8 mouse cellular contexts compared by ENCODE assay signal in genomic region chr16:39302902-39303361, GRCm38 (mm10).
DNase-seq lines count a peak whose midpoint lies in the region; ATAC-seq lines count a peak whose summit lies in the region.
"Had no signal": no experiment of that assay in that cellular context is flagged by ENCODE, and none has a peak within 500 bp of the region (broad histone marks: within the 10 kb centered on the region; RNA-seq: fewer than 3 reads in every experiment).

No protein-coding gene starts in this region.

- H3K4me1 ChIP-seq in embryonic facial prominence, embryonic 13.5 days, result peaks cover 5% of the 10 kb centered on the region

- H3K9me3 ChIP-seq in embryonic facial prominence, embryonic 13.5 days, result no peaks in the 10 kb centered on the region

- H3K27me3 ChIP-seq in embryonic facial prominence, embryonic 13.5 days, result no peaks in the 10 kb centered on the region

- intact Hi-C loops in left cerebral cortex, postnatal 14 days (cut with DNase I), result no loop called here

- H3K4me2 ChIP-seq in embryonic facial prominence, embryonic 13.5 days, result no peak overlapping the region

- H3K36me3 ChIP-seq in embryonic facial prominence, embryonic 13.5 days, result no peaks in the 10 kb centered on the region

- peak; percentile 52 to 71 for DNase-seq in frontal cortex, postnatal 36 days (ENCODE audit: low spot score in 2 of 2)
- DNase-seq in left cerebral cortex, postnatal 14 days (ENCODE audit: low spot score in 2 of 2), result peak; percentile 72 to 76
- DNase-seq in retina, embryonic 14.5 days (ENCODE audit: low spot score), result peak; percentile 44
- no peak for DNase-seq in urinary bladder, adult 2 months (ENCODE audit: low spot score)
- DNase-seq in spleen, adult 18-20 months, result no peak
- DNase-seq in cerebellum, adult 11-12 months, result no peak

- no peak overlapping the region for H3K9ac ChIP-seq in embryonic facial prominence, embryonic 13.5 days

- ATAC-seq in embryonic facial prominence, embryonic 13.5 days (ENCODE audit: insufficient number of reproducible peaks, insufficient read depth, low FRiP score, low TSS enrichment, low read depth), result 0 out of 2 replicates have a peak, but pooled peaks have one; percentile 56

- 30% methylated on average over 1 of the region's 1 CpGs for WGBS in embryonic facial prominence, embryonic 13.5 days

- no peak overlapping the region for H3K4me3 ChIP-seq in embryonic facial prominence, embryonic 13.5 days

- H3K27ac ChIP-seq in embryonic facial prominence, embryonic 13.5 days, result no peak overlapping the region
- H3K27ac ChIP-seq: macrophage had no signal

Comparison
In these comparisons a context has a peak if more than half of its experiments do, and no peak if none do; other contexts are left out.
1. DNase-seq: peak in frontal cortex, postnatal 36 days (2 of 2), left cerebral cortex, postnatal 14 days (2 of 2) and retina, embryonic 14.5 days (single experiment); none in urinary bladder, adult 2 months (single experiment), spleen, adult 18-20 months (0 of 2) and cerebellum, adult 11-12 months (single experiment).